Mouse (Mus musculus): ENCODE measurements at regions not wholly inside any gene's neighbourhood (a gene's known extent, or its start where the extent isn't known, plus 50 kb on each side); places are given as distances from the start of the nearest gene placed in this dataset.

DNA sequence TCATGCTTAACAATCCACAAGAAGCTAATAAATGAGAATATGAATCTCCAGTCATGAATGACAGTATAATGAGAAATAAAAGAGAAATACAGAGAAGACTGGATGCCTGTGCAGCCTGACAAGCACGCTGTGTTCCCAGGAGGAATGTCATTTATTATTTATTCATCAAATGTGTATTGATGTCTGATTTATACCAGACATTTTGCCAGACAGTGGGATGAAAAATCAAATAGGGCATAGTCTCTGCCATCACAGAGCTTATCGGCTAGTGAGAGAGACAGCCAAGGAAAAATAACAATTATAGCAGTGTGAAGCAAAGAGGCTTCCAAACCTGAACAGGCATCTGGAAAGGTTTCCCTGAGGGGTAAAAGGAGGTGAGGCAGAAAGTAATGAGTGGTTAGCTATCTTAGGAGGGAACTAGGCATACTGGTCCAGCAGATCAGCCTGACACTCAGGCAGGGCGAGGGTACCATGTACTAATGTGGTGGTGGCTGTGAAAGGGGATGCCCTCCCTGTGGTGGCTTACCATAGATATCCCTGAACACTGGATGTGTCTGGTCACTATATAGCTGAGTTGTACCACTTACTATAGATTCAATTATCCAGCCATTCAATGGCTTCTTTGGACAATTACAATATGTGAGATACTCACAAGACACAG, 828.1 kb downstream of the D3Ertd751e start:
- TF ChIP-seq CTCF (IDR thresholded peaks at IDR 0.05; ENCODE audit: borderline replicate concordance, extremely low read depth, insufficient read depth, insufficient read length) (no peak), POLR2A (IDR thresholded peaks at IDR 0.05; ENCODE audit: borderline replicate concordance, extremely low read depth, insufficient read depth, insufficient read length, poor library complexity, severe bottlenecking) (no peak)
